Comparison of ENCODE assay signal across 16 mouse cellular contexts in the genomic region with DNA sequence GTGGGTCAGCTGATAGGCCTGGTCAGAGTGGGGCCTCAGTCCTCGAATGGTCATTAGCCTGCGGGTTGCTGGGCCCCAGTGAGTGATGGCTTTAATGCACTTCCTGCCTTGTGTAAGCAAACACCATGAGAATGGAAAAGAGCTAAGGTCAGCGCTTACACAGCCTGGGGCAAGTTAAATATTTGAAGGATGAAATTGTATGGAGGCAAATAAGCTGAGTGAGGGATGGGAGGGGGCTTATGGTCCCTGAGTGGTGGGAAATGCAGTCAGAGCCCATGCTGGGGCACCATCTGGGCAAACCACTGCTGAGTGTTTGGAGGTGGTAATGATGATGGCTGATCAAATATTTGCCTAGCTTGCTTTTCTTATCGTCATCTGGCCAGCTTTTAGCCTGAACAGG. TPM values are rescaled to one million over a fixed set of nuclear protein-coding genes. Genes with fewer than 3 reads are reported as not detected.
DNase-seq lines count a peak whose midpoint lies in the region; ATAC-seq and TF ChIP-seq lines count a peak whose summit lies in the region.
"Had no signal": no experiment of that assay in that cellular context is flagged by ENCODE, and none has a peak within 500 bp of the region (broad histone marks: within the 10 kb centered on the region; RNA-seq: fewer than 3 reads in every experiment).

No protein-coding gene starts in this region.

- H3K36me3 ChIP-seq in kidney, embryonic 16.5 days (ENCODE audit: insufficient read depth, low read length), result no peaks in the 10 kb centered on the region
- H3K36me3 ChIP-seq in midbrain, embryonic 13.5 days, result no peaks in the 10 kb centered on the region
- H3K36me3 ChIP-seq in midbrain, embryonic 10.5 days, result no peaks in the 10 kb centered on the region
- no peaks in the 10 kb centered on the region for H3K36me3 ChIP-seq in intestine, embryonic 16.5 days (ENCODE audit: control insufficient read depth, insufficient read depth, low read length)
- H3K36me3 ChIP-seq in stomach, postnatal 0 days (ENCODE audit: control insufficient read depth, insufficient read depth, low read length), result no peaks in the 10 kb centered on the region
- H3K36me3 ChIP-seq: heart, embryonic 12.5 days had no signal

- no peak overlapping the region for H3K4me3 ChIP-seq in kidney, embryonic 16.5 days (ENCODE audit: low read length)
- H3K4me3 ChIP-seq in midbrain, embryonic 13.5 days (replicated peaks), result no peak overlapping the region
- H3K4me3 ChIP-seq in midbrain, embryonic 10.5 days, result no peak overlapping the region
- H3K4me3 ChIP-seq in intestine, embryonic 16.5 days (ENCODE audit: low read length), result no peak overlapping the region
- no peak overlapping the region for H3K4me3 ChIP-seq in stomach, postnatal 0 days (ENCODE audit: low read depth, low read length)
- H3K4me3 ChIP-seq: erythroblast, embryonic 14.5 days; heart, embryonic 12.5 days had no signal

- H3K9me3 ChIP-seq in kidney, embryonic 16.5 days (ENCODE audit: low read length), result no peaks in the 10 kb centered on the region
- H3K9me3 ChIP-seq in midbrain, embryonic 13.5 days, result no peaks in the 10 kb centered on the region; the same call in 1 of the 2 replicates
- H3K9me3 ChIP-seq in midbrain, embryonic 10.5 days (replicated peaks), result no peaks in the 10 kb centered on the region
- no peaks in the 10 kb centered on the region for H3K9me3 ChIP-seq in intestine, embryonic 16.5 days (ENCODE audit: control insufficient read depth, low read length)
- 0 out of 2 replicates have a peak, but pooled peaks cover 2% of the 10 kb centered on the region for H3K9me3 ChIP-seq in stomach, postnatal 0 days (ENCODE audit: control insufficient read depth, low read length)

- peak; percentile 57; the same call in 1 of the 2 replicates for ATAC-seq in kidney, embryonic 16.5 days (ENCODE audit: low FRiP score, low TSS enrichment)
- peak; percentile 40; the same call in 1 of the 2 replicates for ATAC-seq in midbrain, embryonic 13.5 days
- ATAC-seq in intestine, embryonic 16.5 days, result peak; percentile 79
- peak; percentile 86 for ATAC-seq in stomach, postnatal 0 days (ENCODE audit: low FRiP score, low TSS enrichment)

- peaks cover 12% of the 10 kb centered on the region for H3K4me1 ChIP-seq in kidney, embryonic 16.5 days (ENCODE audit: insufficient read depth, low read length)
- H3K4me1 ChIP-seq in midbrain, embryonic 13.5 days (replicated peaks), result peaks cover 2% of the 10 kb centered on the region
- 0 out of 2 replicates have a peak, but pooled peaks cover 5% of the 10 kb centered on the region for H3K4me1 ChIP-seq in midbrain, embryonic 10.5 days
- peaks cover 4% of the 10 kb centered on the region; the same call in 1 of the 2 replicates for H3K4me1 ChIP-seq in intestine, embryonic 16.5 days (ENCODE audit: control insufficient read depth, insufficient read depth, low read length)
- H3K4me1 ChIP-seq in stomach, postnatal 0 days (replicated peaks; ENCODE audit: control insufficient read depth, insufficient read depth), result no peaks in the 10 kb centered on the region

- no peak overlapping the region for H3K27ac ChIP-seq in kidney, embryonic 16.5 days (ENCODE audit: low read length)
- no peak overlapping the region for H3K27ac ChIP-seq in midbrain, embryonic 13.5 days
- H3K27ac ChIP-seq in midbrain, embryonic 10.5 days (replicated peaks), result no peak overlapping the region
- H3K27ac ChIP-seq in intestine, embryonic 16.5 days (ENCODE audit: low read length), result 0 out of 2 replicates have a peak overlapping the region, but pooled peaks have one; percentile 47
- no peak overlapping the region; the same call in 1 of the 2 replicates for H3K27ac ChIP-seq in stomach, postnatal 0 days (replicated peaks)
- H3K27ac ChIP-seq: kidney, postnatal 0 days had no signal

- TF ChIP-seq EP300 in stomach, postnatal 0 days (optimal IDR thresholded peaks at IDR 0.05), result no peak

- no peak overlapping the region for H3K9ac ChIP-seq in kidney, embryonic 16.5 days (replicated peaks; ENCODE audit: low read length)
- no peak overlapping the region for H3K9ac ChIP-seq in midbrain, embryonic 13.5 days (replicated peaks)
- H3K9ac ChIP-seq in intestine, embryonic 16.5 days (ENCODE audit: low read depth, low read length), result no peak overlapping the region
- no peak overlapping the region for H3K9ac ChIP-seq in stomach, postnatal 0 days (ENCODE audit: low read length)
- H3K9ac ChIP-seq: heart, embryonic 12.5 days had no signal

- TF ChIP-seq CTCF in stomach, postnatal 0 days (IDR thresholded peaks at IDR 0.05; ENCODE audit: low read depth), result no peak

- WGBS in kidney, embryonic 16.5 days, result 21% methylated on average over 4 of the region's 4 CpGs
- 70% methylated on average over 4 of the region's 4 CpGs for WGBS in midbrain, embryonic 13.5 days
- WGBS in midbrain, embryonic 10.5 days, result 70% methylated on average over 4 of the region's 4 CpGs
- 15% methylated on average over 4 of the region's 4 CpGs for WGBS in intestine, embryonic 16.5 days
- WGBS in stomach, postnatal 0 days, result 12% methylated on average over 4 of the region's 4 CpGs

- DNase-seq in kidney, adult 18-20 months, result no peak
- no peak for DNase-seq in midbrain, embryonic 10.5 days (ENCODE audit: low spot score)
- peak; percentile 81 for DNase-seq in stomach, postnatal 0 days (ENCODE audit: low spot score)
- DNase-seq in frontal cortex, adult 2 months (ENCODE audit: extremely low spot score in 1 of 2, low spot score in 1 of 2), result no peak
- no peak for DNase-seq in testis, postnatal 10 days (ENCODE audit: low spot score)
- DNase-seq: adrenal gland, postnatal 36 days; cerebellum, adult 11 months; gastrocnemius, postnatal 14 days; heart, postnatal 4 days; left cerebral cortex, postnatal 4 days had no signal

- no peaks in the 10 kb centered on the region for H3K27me3 ChIP-seq in kidney, embryonic 16.5 days (ENCODE audit: insufficient read depth, low read length)
- no peaks in the 10 kb centered on the region for H3K27me3 ChIP-seq in midbrain, embryonic 13.5 days
- 0 out of 2 replicates have a peak, but pooled peaks cover 4% of the 10 kb centered on the region for H3K27me3 ChIP-seq in midbrain, embryonic 10.5 days (ENCODE audit: low read depth, poor library complexity, severe bottlenecking)
- H3K27me3 ChIP-seq in intestine, embryonic 16.5 days (replicated peaks; ENCODE audit: control insufficient read depth, insufficient read depth, low read length), result no peaks in the 10 kb centered on the region
- no peaks in the 10 kb centered on the region for H3K27me3 ChIP-seq in stomach, postnatal 0 days (ENCODE audit: control insufficient read depth, insufficient read depth, low read length)
- H3K27me3 ChIP-seq: heart, embryonic 12.5 days had no signal

- no peak overlapping the region for H3K4me2 ChIP-seq in kidney, embryonic 16.5 days (replicated peaks; ENCODE audit: low read depth, low read length)
- H3K4me2 ChIP-seq in midbrain, embryonic 13.5 days (replicated peaks), result no peak overlapping the region
- no peak overlapping the region for H3K4me2 ChIP-seq in intestine, embryonic 16.5 days (ENCODE audit: low read depth, low read length)
- no peak overlapping the region for H3K4me2 ChIP-seq in stomach, postnatal 0 days (replicated peaks; ENCODE audit: low read depth)
- H3K4me2 ChIP-seq: heart, embryonic 12.5 days had no signal

RNA-seq across cellular contexts. Expression of gene Kcnj11, which starts 22.4 kb away (rescaled TPM):
- polyA plus RNA-seq in kidney, embryonic 16.5 days (2015; fragmentation: Nextera tagmentation; extraction: Ambion mirVana), result 0.14 and 0.28 TPM in 2 replicates
- 1.1 and 1.5 TPM in 2 replicates for polyA plus RNA-seq in midbrain, embryonic 13.5 days (2015; fragmentation: Nextera tagmentation; extraction: Ambion mirVana)
- 0.12 and 0.19 TPM in 2 replicates for polyA plus RNA-seq in midbrain, embryonic 10.5 days (2016; fragmentation: Nextera tagmentation; extraction: Ambion mirVana)
- 0.55 and 0.65 TPM in 2 replicates for polyA plus RNA-seq in intestine, embryonic 16.5 days (2015; fragmentation: Nextera tagmentation; extraction: Ambion mirVana)
- 0.61 and 0.81 TPM in 2 replicates for polyA plus RNA-seq in stomach, postnatal 0 days (2015; fragmentation: Nextera tagmentation; extraction: Ambion mirVana)
- polyA plus RNA-seq in frontal cortex, adult 2 months (2012; rRNA removed), result 31.1 and 34.2 TPM in 2 replicates

RNA-seq across cellular contexts. Expression of gene Abcc8, which starts 56.9 kb away (rescaled TPM):
- 2.6 and 3.5 TPM in 2 replicates for polyA plus RNA-seq in kidney, embryonic 16.5 days (2015; fragmentation: Nextera tagmentation; extraction: Ambion mirVana)
- polyA plus RNA-seq in midbrain, embryonic 13.5 days (2015; fragmentation: Nextera tagmentation; extraction: Ambion mirVana), result 2.3 and 3.2 TPM in 2 replicates
- polyA plus RNA-seq in midbrain, embryonic 10.5 days (2016; fragmentation: Nextera tagmentation; extraction: Ambion mirVana), result 0.70 and 0.74 TPM in 2 replicates
- polyA plus RNA-seq in intestine, embryonic 16.5 days (2015; fragmentation: Nextera tagmentation; extraction: Ambion mirVana), result 4.8 and 6.2 TPM in 2 replicates
- polyA plus RNA-seq in stomach, postnatal 0 days (2015; fragmentation: Nextera tagmentation; extraction: Ambion mirVana), result 3.6 and 4.0 TPM in 2 replicates
- 17.7 and 17.8 TPM in 2 replicates for polyA plus RNA-seq in frontal cortex, adult 2 months (2012; rRNA removed)
- polyA plus RNA-seq: erythroblast, embryonic 14.5 days had no signal

Comparison
In these comparisons a context has a peak if more than half of its experiments do, and no peak if none do; other contexts are left out.
1. RNA of gene Kcnj11, which starts 22.4 kb away (polyA plus RNA-seq): 31.1 to 34.2 TPM in frontal cortex, adult 2 months; 1.1 to 1.5 TPM in midbrain, embryonic 13.5 days, 0.55 to 0.65 TPM in intestine, embryonic 16.5 days, 0.61 to 0.81 TPM in stomach, postnatal 0 days, 0.14 to 0.28 TPM in kidney, embryonic 16.5 days and 0.12 to 0.19 TPM in midbrain, embryonic 10.5 days; every median in the first group is over 10 times any median in the second.
2. Peak in every context shown above with its lines, with median percentiles within 50 percentile points of each other: ATAC-seq.